Mouse (Mus musculus) neural tube, embryonic 12.5 days (tissue): ENCODE measurements around the gene Lrrc17. TPM values are rescaled to one million over a fixed set of nuclear protein-coding genes. Genes with fewer than 3 reads are reported as not detected.

ENCODE experiments used
- ATAC-seq: fragments of 200-750 bp; cut with Nextera tagmentation; 2 replicates; pipeline ENCODE4 v1.8.0; 2017; ENCODE audit warnings: low read depth, mild to moderate bottlenecking, moderate TSS enrichment, moderate library complexity; ENCODE audit not compliant: low FRiP score
- H3K27ac ChIP-seq: fragments of 300-500 bp; sonication (generic); 2 replicates; pipeline ENCODE4 v1.5.1; 2016
- H3K27me3 ChIP-seq: fragments of 300-500 bp; sonication (generic); replicated peaks from 2 replicates; pipeline ENCODE4 v1.6.1; 2016; ENCODE audit warnings: mild to moderate bottlenecking
- H3K36me3 ChIP-seq: fragments of 300-500 bp; sonication (generic); 2 replicates; pipeline ENCODE4 v1.6.1; 2016; ENCODE audit warnings: mild to moderate bottlenecking
- H3K4me1 ChIP-seq: fragments of 300-500 bp; sonication (generic); 2 replicates; pipeline ENCODE4 v1.6.1; 2016
- H3K4me2 ChIP-seq: fragments of 300-500 bp; sonication (generic); replicated peaks from 2 replicates; pipeline ENCODE4 v1.6.1; 2016; ENCODE audit warnings: mild to moderate bottlenecking
- H3K4me3 ChIP-seq: fragments of 300-500 bp; sonication (generic); 2 replicates; pipeline ENCODE4 v1.5.1; 2016
- H3K9ac ChIP-seq: fragments of 300-500 bp; sonication (generic); 2 replicates; pipeline ENCODE4 v1.6.1; 2016; ENCODE audit warnings: mild to moderate bottlenecking
- H3K9me3 ChIP-seq: fragments of 300-500 bp; sonication (generic); 2 replicates; pipeline ENCODE4 v1.6.1; 2016; ENCODE audit warnings: mild to moderate bottlenecking
- WGBS: fragments of 180-500 bp; shearing (Covaris S2); methylation state at CpG from one replicate; pipeline ENCODE4 v1.1.7; 2016; 5-methylcytosine and 5-hydroxymethylcytosine counted together
- polyA plus RNA-seq: library from polyadenylated mRNA; unstranded; fragments of >200 nt; fragmentation: Nextera tagmentation; extraction: Ambion mirVana; gene quantifications from 2 replicates; pipeline ENCODE4 v1.2.1, GENCODE M21; 2016

The Lrrc17 gene
- polyA plus RNA-seq, 1 experiment from 2014 or later, result 14.0 TPM

- Histone ChIP-seq H3K27ac (no peak overlapping the region), H3K27me3 (no peaks in the 10 kb centered on the region), H3K4me2 (no peak overlapping the region), H3K9ac (no peak overlapping the region), H3K36me3 (no peaks in the 10 kb centered on the region), H3K4me3 (no peak overlapping the region), H3K9me3 (no peaks in the 10 kb centered on the region), H3K4me1 (no peaks in the 10 kb centered on the region)
- ATAC-seq, result no peak
- 79% methylated on average over 3 of the region's 3 CpGs for WGBS
Measured at GRCm38 (mm10) chr5:21616450-21617009, 73.2 kb downstream of the Lrrc17 start.

Other genes starting within 250 kb of the Lrrc17 start
- 2.3 and 3.5 TPM in 2 replicates for gene Fgl2, start 170.9 kb upstream of the Lrrc17 start, polyA plus RNA-seq
- gene Ccdc146, start 118.9 kb upstream of the Lrrc17 start, polyA plus RNA-seq, result 0.09 and 0.30 TPM in 2 replicates
- gene Fam185a, start 118.6 kb upstream of the Lrrc17 start, polyA plus RNA-seq, result 5.4 and 5.5 TPM in 2 replicates
- gene Fbxl13, start 102.1 kb downstream of the Lrrc17 start, polyA plus RNA-seq, result 0.22 and 0.39 TPM in 2 replicates
- gene Armc10, start 102.3 kb downstream of the Lrrc17 start, polyA plus RNA-seq, result 64.4 and 69.6 TPM in 2 replicates
- 5.4 and 5.5 TPM in 2 replicates for gene Napepld, start 157.8 kb downstream of the Lrrc17 start, polyA plus RNA-seq
- gene Pmpcb, start 193.6 kb downstream of the Lrrc17 start, polyA plus RNA-seq, result 82.7 and 83.2 TPM in 2 replicates
- 83.2 and 84.6 TPM in 2 replicates for gene Dnajc2, start 241.7 kb downstream of the Lrrc17 start, polyA plus RNA-seq
- gene Psmc2, start 241.7 kb downstream of the Lrrc17 start, polyA plus RNA-seq, result 210 and 220 TPM in 2 replicates